Mouse (Mus musculus) neutrophil, adult 65 days (primary cell): ENCODE results near the gene Larp1. TPM values are rescaled to one million over a fixed set of nuclear protein-coding genes. Genes with fewer than 3 reads are reported as not detected.

Source experiments
- total RNA-seq: library from RNA; stranded (reverse); gene quantifications from 2 replicates; pipeline ENCODE4 v1.2.4, GENCODE M21; 2023

Larp1 gene
- total RNA-seq: 44.4 and 57.2 TPM in 2 replicates

DNA sequence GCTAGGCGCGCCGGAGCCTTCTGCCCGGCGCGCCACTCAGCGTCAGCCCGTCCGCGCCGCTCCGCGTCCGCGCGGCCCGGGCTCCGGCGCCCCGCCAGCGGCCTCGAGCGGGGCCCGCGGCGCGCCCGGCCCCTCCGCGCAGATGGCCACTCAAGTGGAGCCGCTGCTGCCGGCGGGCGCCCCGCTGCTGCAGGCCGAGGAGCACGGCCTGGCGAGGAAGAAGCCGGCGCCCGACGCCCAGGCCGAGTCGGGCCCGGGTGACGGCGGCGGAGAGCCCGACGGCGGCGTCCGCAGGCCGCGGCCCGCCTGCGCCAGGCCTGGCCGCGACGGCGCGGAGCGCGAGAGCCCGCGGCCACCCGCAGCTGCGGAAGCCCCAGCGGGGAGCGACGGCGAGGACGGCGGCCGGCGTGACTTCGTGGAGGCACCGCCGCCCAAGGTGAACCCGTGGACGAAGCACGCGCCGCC, at the start of gene Larp1:
Gene Larp1, plus strand, starts transcription at position 14 of the 465 bp plus-strand sequence.

DNA sequence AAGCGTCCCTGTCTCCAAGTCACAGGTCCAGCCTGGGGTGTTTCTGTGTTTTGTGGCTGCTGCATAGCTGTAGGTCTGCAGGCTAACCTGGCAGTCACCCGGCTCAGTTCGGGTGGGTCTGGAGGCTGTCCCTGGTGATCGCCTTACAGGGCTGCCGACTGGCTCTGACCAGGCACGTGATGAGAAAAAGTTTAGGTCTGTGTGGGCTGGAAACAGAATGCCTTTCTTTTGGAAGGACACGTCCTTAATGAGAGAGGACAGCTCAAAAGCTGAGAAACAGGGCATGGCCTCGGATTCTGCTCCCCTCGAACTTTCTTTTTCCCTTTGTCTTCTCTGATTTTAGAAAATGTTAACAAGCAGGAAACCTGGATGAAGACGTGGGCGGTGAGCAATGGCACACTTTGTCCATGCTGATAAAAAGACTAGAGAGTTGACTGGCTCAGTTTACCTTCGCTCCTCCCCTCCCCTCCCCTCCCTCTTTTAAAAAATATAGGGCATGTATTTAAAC, 84.2 kb downstream of the Larp1 start, which contains the start of gene Gm12248:
Gene Gm12248, minus strand, starts transcription at position 114 of the 508 bp plus-strand sequence.

DNA sequence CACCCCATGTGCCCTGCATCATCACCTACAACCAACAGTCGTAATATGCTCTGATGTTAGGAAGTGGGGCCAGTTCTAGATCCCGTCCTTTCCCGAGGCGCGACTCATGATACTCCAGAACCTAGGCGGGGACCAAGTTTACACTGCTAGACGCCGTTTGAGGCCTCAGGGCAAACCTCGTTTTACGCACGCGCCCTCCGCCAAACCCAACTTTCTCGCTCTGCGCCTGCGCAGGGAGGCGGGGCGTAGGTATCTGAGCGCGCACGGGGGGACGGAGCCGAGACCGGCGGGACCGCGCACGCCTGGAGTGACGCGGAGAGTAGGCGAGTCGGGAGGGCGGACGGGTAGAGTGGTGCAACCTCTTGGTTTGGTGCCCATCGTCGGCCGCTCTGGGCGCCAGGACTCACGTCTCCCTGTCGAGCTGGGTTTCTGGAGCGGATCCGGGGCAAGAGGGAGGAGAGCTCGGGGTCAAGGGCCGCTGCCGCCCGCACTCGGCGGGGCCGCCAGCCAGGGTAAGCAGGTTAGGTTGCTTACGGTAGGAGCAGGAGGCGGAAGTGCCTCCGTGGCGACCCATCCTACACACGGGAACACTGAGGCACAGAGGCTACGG, 94.9 kb downstream of the Larp1 start, which contains the start of gene Cnot8:
Gene Cnot8, plus strand, starts transcription at position 457 of the 610 bp plus-strand sequence.

Other genes with a start within 250 kb of the Larp1 start
- 22.4 and 24.8 TPM in 2 replicates for gene Sap30l, start 207.4 kb upstream of the Larp1 start, total RNA-seq
- gene Hand1, start 176.2 kb upstream of the Larp1 start, total RNA-seq: not detected in 2 replicates
- gene Gm12248, start 84.1 kb downstream of the Larp1 start, total RNA-seq: not detected in 2 replicates
- gene Cnot8, start 95.1 kb downstream of the Larp1 start, total RNA-seq: 31.0 and 33.4 TPM in 2 replicates
- 4.5 and 5.0 TPM in 2 replicates for gene Gemin5, start 159.5 kb downstream of the Larp1 start, total RNA-seq
- gene Mrpl22, start 162.6 kb downstream of the Larp1 start, total RNA-seq: 7.8 and 11.0 TPM in 2 replicates
- 5.3 and 10.0 TPM in 2 replicates for gene Igtp, start 190.5 kb downstream of the Larp1 start, total RNA-seq
- gene Irgm2, start 190.6 kb downstream of the Larp1 start, total RNA-seq: 3.3 and 4.9 TPM in 2 replicates